Mouse (Mus musculus) cerebellum, adult 9-11 months (tissue): Measurements from ENCODE around the gene Pomt1.

ENCODE experiments used
- DNase-seq: peaks from one replicate; pipeline ENCODE4 v3.0.0; 2022

Pomt1 gene

GRCm38 (mm10) chr2:32235886-32236759, at the start of gene Pomt1:
Gene Pomt1 (plus strand): TSS chr2:32236590.
- DNase-seq, result peak; percentile 93

- peak; percentile 82 for DNase-seq
These were observed 49.3 kb upstream of the Pomt1 start for GRCm38 (mm10) chr2:32187019-32187551.

- peak; percentile 73 for DNase-seq
These were observed 48.7 kb upstream of the Pomt1 start for GRCm38 (mm10) chr2:32187649-32188048.

- DNase-seq, result no peak
These were observed 47.2 kb upstream of the Pomt1 start for GRCm38 (mm10) chr2:32189060-32189681.

- DNase-seq, result peak; percentile 70
These were observed 45.8 kb upstream of the Pomt1 start for GRCm38 (mm10) chr2:32190620-32191019.

- DNase-seq, result peak; percentile 80
These were observed 44.4 kb upstream of the Pomt1 start for GRCm38 (mm10) chr2:32191872-32192507.

- no peak for DNase-seq
These were observed 37.4 kb upstream of the Pomt1 start for GRCm38 (mm10) chr2:32198977-32199376.

GRCm38 (mm10) chr2:32200033-32200432, 36.4 kb upstream of the Pomt1 start:
- peak; percentile 80 for DNase-seq

- DNase-seq, result peak; percentile 78
These were observed 35.7 kb upstream of the Pomt1 start for GRCm38 (mm10) chr2:32200712-32201111.

GRCm38 (mm10) chr2:32201527-32201926, 34.9 kb upstream of the Pomt1 start:
- DNase-seq, result peak; percentile 79

- DNase-seq, result no peak
These were observed 32.5 kb upstream of the Pomt1 start for GRCm38 (mm10) chr2:32203853-32204252.

- no peak for DNase-seq
These were observed 28.7 kb upstream of the Pomt1 start for GRCm38 (mm10) chr2:32207682-32208081.

GRCm38 (mm10) chr2:32211689-32212088, 24.7 kb upstream of the Pomt1 start:
- DNase-seq, result peak; percentile 78

GRCm38 (mm10) chr2:32213000-32213399, 23.4 kb upstream of the Pomt1 start:
- DNase-seq, result no peak

GRCm38 (mm10) chr2:32215576-32215975, 20.8 kb upstream of the Pomt1 start:
- no peak for DNase-seq

GRCm38 (mm10) chr2:32216506-32216905, 19.9 kb upstream of the Pomt1 start:
- peak; percentile 22 for DNase-seq

- peak; percentile 17 for DNase-seq
These were observed 18.7 kb upstream of the Pomt1 start for GRCm38 (mm10) chr2:32217656-32218055.

- peak; percentile 56 for DNase-seq
These were observed 18.3 kb upstream of the Pomt1 start for GRCm38 (mm10) chr2:32218113-32218512.

GRCm38 (mm10) chr2:32218541-32219334, 17.7 kb upstream of the Pomt1 start:
- peak; percentile 60 for DNase-seq

- DNase-seq, result peak; percentile 26
These were observed 16.9 kb upstream of the Pomt1 start for GRCm38 (mm10) chr2:32219501-32219900.

- DNase-seq, result peak; percentile 29
These were observed 16.4 kb upstream of the Pomt1 start for GRCm38 (mm10) chr2:32220021-32220420.

- DNase-seq, result peak; percentile 22
These were observed 15.4 kb upstream of the Pomt1 start for GRCm38 (mm10) chr2:32220969-32221368.
